Mouse (Mus musculus): ENCODE measurements around the gene Ubqln1. TPM values are rescaled to one million over a fixed set of nuclear protein-coding genes. Genes with fewer than 3 reads are reported as not detected.
"Not testable (repeated sequence)": the region's sequence is repeated elsewhere in the genome, so short reads cannot be mapped to it uniquely, and the experiment has no call there.

Gene Ubqln1
- total RNA-seq, 2 experiments from 2014 or later: 148 to 155 TPM

DNA sequence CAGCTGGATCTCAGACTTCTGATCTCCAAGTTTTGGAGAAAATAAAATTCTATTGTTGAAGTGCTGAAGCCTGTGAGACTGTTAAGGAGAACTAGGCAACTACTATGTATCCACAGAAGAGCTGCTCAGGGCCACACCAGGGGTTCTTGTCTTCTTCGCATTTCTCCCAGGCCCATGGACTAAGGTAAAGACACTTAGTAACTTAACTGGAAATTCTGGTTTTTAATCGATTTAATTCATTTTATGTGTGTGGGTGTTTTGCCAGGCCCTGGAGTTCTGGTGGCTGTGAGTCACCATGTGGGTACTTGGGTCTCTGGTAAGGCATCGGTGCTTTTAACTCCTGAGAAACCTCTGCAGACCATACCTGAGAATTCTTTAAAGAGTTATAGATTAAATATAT lies 65.8 kb downstream of the Ubqln1 start:
- no peak for DNase-seq

DNA sequence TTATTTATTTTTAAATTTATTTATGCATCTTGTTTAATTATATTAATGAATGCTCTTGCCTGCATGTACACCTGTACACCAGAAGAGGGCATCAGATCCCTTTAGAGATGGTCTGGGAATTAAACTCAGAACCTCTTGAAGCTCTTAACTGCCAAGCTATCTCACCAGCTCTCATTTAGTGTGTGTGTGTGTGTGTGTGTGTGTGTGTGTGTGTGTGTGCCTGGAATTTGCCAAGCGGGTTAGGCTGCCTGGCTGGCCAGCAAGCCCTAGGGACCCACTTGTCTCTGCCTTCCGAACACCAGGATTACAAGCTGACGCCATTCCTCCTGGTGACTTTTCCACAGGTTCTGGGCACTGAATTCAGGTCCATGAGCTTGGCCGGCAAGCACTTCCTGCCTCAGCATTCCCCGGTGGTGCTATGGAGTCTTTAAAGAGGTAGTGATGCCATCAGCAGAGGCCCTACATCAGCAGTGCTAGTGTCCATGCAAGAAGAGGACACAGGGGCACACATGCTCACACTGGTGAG lies 66.4 kb downstream of the Ubqln1 start:
- DNase-seq: no peak

DNA sequence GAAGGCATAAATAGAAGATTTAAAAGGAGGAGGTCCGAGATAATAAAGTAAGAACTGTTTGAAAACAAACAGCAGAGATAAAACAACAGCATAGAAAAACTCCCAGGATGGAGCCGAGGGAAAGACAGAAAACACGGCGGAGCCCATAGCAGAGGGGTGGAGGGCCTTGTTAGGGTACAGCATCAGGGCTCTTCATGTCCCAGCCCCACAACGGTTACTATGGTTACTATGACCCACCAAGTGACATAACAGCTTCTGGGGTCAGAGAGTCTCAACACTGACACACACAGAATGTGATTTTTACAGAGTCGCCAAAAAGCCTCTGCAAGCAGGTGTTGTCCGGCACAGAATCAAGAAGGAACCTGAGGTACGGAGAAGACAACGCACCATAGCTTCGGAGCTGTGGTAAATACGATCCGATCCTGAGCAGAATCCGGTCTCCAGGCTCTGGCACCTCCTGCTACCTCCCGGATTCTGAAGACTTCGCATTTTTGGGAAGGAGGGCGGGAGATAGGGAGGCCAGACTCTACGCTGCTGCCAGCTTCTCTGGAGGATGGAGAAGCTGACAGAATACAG lies 67.1 kb downstream of the Ubqln1 start:
- DNase-seq: no peak

DNA sequence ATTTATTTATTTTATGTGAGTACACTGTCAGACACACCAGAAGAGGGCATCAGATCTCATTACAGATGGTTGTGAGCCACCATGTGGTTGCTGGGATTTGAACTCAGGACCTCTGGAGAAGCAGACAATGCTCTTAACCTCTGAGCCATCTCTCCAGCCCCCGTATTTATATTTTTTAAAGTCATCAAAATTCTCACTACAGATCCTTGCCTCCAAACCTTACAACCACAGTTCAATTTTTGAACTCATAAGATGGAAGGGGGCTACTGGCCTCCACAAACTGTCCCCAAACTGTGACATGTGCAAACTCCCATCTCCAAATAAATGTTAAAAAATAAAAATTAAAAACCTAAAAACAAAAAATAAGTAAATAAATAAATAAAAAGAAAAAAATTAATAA lies 67.7 kb downstream of the Ubqln1 start:
- no peak for DNase-seq

DNA sequence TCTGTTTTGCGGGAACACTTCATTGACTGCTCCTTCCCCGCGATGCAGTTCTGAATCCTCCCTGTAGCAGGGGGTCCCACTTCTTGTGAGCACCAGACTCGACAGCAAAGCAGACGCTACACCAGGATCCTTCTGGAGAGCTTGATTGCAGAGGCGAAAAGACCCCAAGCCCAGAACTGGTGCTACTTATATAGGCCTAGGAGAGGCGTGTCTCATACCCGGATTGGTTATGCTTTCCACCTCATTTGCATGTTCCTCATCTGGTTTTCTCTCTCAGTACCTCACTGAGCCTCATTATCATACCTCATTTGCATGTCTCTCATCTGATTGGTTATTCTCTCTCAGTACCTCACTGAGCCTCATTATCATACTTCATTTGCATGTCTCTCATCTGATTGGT lies 68.8 kb downstream of the Ubqln1 start:
- not testable (repeated sequence) for DNase-seq

DNA sequence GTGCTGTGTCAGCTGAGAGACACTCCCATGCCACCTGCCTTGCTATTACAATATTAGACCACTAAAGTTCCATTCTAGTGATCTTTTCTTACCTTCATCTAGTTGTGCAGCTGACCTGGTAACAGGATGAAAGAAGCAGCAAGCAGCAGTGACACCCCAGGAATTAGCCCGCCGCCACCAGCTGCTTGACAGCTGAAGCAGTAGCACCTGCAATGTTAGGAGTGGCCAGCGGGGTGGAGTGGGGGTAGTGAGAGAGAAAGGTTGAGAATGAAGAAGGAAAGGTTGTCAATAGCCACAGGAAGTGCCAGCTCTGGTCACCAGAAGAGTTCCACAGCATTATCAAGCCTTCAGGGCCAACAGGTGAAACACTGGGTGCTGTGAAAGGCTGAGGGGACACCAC lies 83.8 kb downstream of the Ubqln1 start:
- no peak for DNase-seq

DNA sequence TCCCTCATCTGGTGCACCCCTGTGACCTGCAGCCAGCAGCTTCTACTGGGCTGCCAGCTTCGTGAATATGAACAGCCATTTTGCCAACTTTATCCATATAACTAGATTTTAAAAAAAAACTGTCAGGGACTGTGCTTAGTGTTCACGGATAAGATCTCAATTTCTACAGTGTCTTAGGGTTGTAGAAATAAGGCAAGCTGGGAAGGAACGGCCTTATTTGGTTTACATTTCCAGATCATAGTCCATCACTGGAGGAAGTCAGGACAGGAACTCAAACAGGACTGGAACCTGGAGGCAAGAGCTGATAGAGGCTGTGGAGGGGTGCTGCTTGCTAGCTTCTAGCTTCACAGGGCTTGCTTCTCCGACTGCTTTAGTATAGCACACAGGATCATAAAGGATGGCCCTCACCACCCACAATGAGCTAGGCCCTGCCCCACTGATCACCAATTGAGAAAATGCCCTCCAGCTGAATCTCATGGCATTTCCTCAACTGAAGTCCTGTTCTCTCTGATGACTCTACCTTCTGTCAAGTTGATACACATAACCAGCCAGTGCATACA lies 85.7 kb downstream of the Ubqln1 start:
- DNase-seq: no peak

DNA sequence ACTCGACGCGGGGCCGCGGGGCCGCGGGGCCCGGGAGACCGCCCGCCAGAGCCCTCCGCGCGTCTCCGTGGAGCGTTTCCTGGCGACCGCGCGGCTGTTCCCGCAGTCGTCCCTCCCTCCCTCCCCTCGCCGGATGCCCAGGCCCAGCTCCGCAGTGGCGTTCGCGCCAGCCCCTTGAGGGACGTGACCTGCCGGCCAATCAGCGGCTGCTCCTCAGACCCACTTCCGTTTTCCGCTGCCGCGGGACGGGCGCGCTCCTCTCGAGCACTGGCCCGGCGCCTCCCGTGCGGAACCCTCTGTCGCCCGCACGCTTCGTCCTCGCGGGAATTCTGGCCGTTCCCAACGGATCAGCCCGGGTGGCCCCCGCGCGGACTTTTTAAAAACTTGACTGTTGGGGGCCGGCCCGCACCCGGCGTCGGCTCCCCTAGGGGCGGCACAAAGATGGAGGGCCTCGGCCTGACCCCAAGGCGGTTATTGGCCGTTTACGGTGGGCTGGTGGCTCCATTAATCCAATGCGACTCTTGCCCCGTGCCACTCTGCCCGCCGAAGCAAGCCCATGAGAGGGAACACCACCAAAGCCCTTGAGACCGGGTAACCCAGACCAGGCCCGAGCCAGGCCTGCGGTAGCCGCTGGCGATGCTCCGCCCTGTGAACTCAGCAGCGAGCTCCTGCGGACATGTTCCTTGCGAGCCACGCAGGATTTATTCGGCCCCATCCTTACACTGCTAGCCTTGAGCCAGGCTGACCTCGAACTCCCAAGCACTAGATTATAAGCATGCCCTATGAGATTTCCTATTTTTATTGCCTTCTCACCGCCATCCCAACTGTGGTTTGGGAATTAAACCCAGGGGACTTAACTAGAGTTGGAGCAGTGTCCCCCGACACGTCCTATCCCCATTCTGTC lies 86.4 kb downstream of the Ubqln1 start:
- peak; percentile 95 to 96 for DNase-seq

DNA sequence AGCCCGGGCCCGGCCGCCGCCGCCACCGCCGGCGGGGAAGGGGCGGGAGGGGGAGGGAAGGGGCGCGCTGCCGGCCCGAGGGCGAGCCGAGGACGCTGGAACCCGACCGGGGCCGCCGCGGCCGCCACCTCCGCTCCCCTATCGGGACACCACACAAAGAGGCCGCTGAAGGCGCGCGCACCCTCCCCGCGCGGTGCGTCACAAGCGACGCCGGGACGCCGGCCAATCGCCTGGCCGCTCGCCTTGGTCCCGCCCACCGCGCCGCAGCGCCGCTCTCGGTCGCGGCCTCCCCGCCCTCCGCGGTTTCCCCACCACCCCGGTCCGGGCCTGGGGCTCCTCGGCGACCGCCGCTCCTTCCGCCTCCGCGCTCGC lies 87.1 kb downstream of the Ubqln1 start, which contains the start of gene Hnrnpa0:
Hnrnpa0 (minus strand) TSS at position 161 of the 372 bp plus-strand sequence.
- DNase-seq: peak; percentile 93 to 95

DNA sequence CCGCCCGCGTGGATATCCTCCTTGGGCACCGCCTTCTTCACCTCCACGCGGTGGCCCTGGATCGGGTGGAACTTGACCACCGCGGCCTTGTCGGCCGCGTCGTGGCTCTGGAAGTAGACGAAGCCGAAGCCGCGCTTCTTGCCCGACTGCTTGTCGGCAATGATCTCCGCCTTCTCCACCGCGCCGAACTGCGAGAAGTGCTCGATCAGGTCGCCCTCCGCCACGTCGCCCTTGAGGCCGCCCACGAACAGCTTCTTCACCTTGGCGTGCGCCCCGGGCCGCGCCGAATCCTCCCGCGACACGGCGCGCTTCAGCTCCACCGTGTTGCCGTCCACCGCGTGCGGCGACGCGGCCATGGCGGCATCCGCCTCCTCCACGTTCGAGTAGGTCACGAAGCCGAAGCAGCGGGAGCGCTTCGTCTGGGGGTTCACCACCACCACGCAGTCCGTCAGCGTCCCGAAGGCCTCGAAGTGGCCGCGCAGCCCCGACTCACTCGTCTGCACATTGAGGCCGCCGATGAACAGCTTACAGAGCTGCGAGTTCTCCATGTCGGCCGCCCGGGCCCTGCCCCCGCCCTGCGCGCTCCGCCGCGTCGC lies 87.6 kb downstream of the Ubqln1 start:
- DNase-seq: peak; percentile 78 to 79

DNA sequence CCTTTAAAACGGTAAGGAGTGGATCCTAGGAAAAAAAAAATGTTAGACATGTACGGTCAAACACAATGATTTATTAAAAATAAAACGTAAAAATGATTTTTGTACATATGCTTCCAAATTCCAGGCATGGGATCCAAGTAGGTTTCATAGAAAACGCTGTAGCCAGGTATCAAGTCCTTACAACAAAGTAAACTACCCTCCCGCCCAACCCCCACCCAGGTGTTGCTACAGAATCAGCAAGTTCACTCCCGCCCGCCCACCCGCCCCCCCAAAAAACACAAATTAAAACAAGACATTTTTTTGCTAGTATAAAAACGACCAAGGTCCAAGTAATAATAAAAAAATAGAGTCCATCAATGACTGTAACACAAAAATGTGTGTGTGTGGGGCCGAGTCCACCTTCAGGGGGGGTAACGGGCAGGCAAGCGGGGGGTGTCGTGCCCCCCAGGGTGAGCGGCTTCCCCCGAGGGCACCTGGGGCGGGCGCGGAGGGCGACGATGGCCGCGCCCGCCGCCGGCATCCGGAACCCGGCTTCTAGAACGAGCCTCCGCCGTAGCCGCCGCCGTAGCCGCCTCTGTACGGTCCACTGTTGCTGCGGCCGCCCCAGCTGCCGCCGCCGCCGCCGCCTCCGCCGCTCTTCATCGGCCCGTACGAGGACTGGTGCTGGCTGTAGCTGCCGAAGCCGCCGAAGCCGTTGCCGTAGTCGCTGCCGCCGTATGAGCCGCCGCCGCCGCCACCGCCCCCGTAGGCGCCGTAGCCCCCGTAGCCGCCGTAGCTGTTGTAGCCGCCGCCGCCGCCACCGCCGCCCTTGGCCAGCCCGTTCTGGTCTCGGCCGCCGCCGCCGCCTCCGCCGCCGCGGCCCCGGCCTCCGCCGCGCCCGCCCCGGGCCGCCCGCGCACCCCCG lies 88.3 kb downstream of the Ubqln1 start:
- DNase-seq: peak in 1 of 2 experiments; percentile 27

Other genes starting within 250 kb of the Ubqln1 start
- gene Klhl3, start 102.1 kb downstream of the Ubqln1 start, total RNA-seq (2021): 10 to 100 TPM; 50.4 to 52.7 TPM
- gene Hnrnpa0, start 87.1 kb downstream of the Ubqln1 start, total RNA-seq (2021): 100 to 1,000 TPM; 112 to 119 TPM
- gene Idnk, start 58.0 kb downstream of the Ubqln1 start, total RNA-seq (2021): 10 to 100 TPM; 27.5 to 29.9 TPM
- gene Gkap1, start 60.0 kb upstream of the Ubqln1 start, total RNA-seq (2021): 10 to 100 TPM; 22.2 to 23.5 TPM
- 1 to 10 TPM; 2.9 to 3.9 TPM for gene Kif27, start 143.5 kb upstream of the Ubqln1 start, total RNA-seq (2021)
- 1 to 10 TPM; 6.3 to 7.6 TPM for gene 2210016F16Rik, start 169.6 kb upstream of the Ubqln1 start, total RNA-seq (2021)
- 10 to 100 TPM; 17.7 to 19.5 TPM for gene Rmi1, start 186.6 kb upstream of the Ubqln1 start, total RNA-seq (2021)
- 100 to 1,000 TPM; 670 to 686 TPM for gene Hnrnpk, start 187.7 kb upstream of the Ubqln1 start, total RNA-seq (2021)

Data from layer of hippocampus, postnatal 36 days (tissue).